Mouse (Mus musculus) olfactory bulb, adult 2 months (tissue): ENCODE results near the gene Irf6.

ENCODE experiments used
- CTCF ChIP-seq: fragments of 200-500 bp; IDR thresholded peaks from 2 replicates; pipeline ENCODE4 v1.5.1; 2012; ENCODE audit warnings: low read depth, mild to moderate bottlenecking, low read length, moderate library complexity; ENCODE audit not compliant: insufficient read depth
- POLR2A ChIP-seq: fragments of 200-500 bp; IDR thresholded peaks from 2 replicates; pipeline ENCODE4 v1.6.1; 2012; ENCODE audit warnings: mild to moderate bottlenecking, low read depth, low read length, moderate library complexity; ENCODE audit not compliant: insufficient read depth

GRCm38 (mm10) chr1:193169228-193169627 is 16.3 kb downstream of the Irf6 start:
- TF ChIP-seq CTCF (no peak), POLR2A (no peak)
